Mouse (Mus musculus): ENCODE measurements around the gene Fn3k. TPM values are rescaled to one million over a fixed set of nuclear protein-coding genes. Genes with fewer than 3 reads are reported as not detected.

The Fn3k gene
- total RNA-seq, 1 experiment = 0.18 TPM

DNA sequence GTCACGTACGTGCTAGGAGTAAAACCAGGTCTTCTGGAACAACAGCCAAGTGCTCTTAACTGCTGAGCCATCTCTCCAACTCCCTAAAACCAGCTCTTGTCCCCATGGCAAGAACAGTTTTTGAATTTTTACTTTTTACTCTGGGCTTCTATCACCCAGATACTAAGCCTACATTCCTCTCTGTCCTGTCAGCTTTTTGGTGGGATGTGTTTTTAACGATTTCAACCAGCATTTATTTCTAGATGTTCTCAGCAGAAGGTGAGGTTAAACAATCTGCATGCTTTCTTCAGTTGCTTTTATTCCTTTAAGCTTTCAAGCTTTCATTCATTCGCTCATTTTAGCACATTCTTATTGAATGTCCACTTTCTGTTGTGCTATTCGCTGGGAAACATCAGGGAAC, 16.7 kb upstream of the Fn3k start:
- in situ Hi-C loops (cut with MboI; ENCODE audit: low sequenced_read_pairs in 2 of 2, unreplicated experiment in 2 of 2) = no loop called here
- no peak overlapping the region for H3K9ac ChIP-seq (ENCODE audit: insufficient read depth, low read depth, low read length, poor library complexity, severe bottlenecking)
- H3K9me3 ChIP-seq (ENCODE audit: control insufficient read depth, insufficient read depth, low read depth, low read length) = no peaks in the 10 kb centered on the region
- DNase-seq (ENCODE audit: low read depth, low spot score) = no peak
- peaks cover 0 to 2% of the 10 kb centered on the region in 2 experiments; a peak in 1 of 4 replicates for H3K4me1 ChIP-seq (ENCODE audit: control insufficient read depth in 2 of 2, insufficient read depth in 2 of 2, low read length in 2 of 2, poor library complexity in 1 of 2)
- H3K4me3 ChIP-seq (ENCODE audit: insufficient read depth in 1 of 2, low read depth in 1 of 2, low read length in 2 of 2, poor library complexity in 1 of 2, severe bottlenecking in 1 of 2) = no peak overlapping the region
- H3K27ac ChIP-seq (ENCODE audit: insufficient read depth, low read depth, low read length, poor library complexity, severe bottlenecking) = no peak overlapping the region
- H3K36me3 ChIP-seq (ENCODE audit: control insufficient read depth, insufficient read depth, low read length, poor library complexity, severe bottlenecking) = no peaks in the 10 kb centered on the region
- TF ChIP-seq ZNF384 (IDR thresholded peaks at IDR 0.05; ENCODE audit: low read depth, low read length) = no peak
- no peak for TF ChIP-seq HCFC1 (IDR thresholded peaks at IDR 0.05; ENCODE audit: borderline replicate concordance, insufficient read depth, low read length)
- no peak for TF ChIP-seq ZC3H11A (IDR thresholded peaks at IDR 0.05; ENCODE audit: borderline replicate concordance, low read depth, low read length)
- no peak for TF ChIP-seq CHD2 (IDR thresholded peaks at IDR 0.05; ENCODE audit: low read depth, low read length)
- TF ChIP-seq MAFK (IDR thresholded peaks at IDR 0.05; ENCODE audit: insufficient read depth, low read depth, low read length) = no peak

DNA sequence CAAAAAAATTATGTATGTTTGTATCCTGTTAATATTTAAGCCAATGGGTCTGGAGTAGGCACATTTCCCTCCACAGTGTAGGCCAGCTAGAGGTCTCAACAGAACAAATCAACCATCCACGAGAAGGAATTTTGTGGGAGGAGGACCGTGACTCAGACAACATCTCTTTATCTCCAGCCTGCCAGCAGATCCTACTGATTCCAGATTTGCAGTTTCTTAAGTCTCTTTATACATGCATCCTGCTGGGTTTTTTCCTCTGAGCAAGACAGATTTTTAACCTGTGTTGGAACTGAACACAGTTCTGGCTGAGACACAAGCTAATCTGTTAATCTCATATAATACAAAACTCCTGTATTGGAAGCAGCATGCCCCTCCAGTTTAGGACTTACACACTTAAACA, 15.8 kb upstream of the Fn3k start:
- no peak for TF ChIP-seq CHD2 (IDR thresholded peaks at IDR 0.05; ENCODE audit: low read depth, low read length)
- no peak for TF ChIP-seq HCFC1 (IDR thresholded peaks at IDR 0.05; ENCODE audit: borderline replicate concordance, insufficient read depth, low read length)
- no peak for TF ChIP-seq ZNF384 (IDR thresholded peaks at IDR 0.05; ENCODE audit: low read depth, low read length)
- no peak for TF ChIP-seq ZC3H11A (IDR thresholded peaks at IDR 0.05; ENCODE audit: borderline replicate concordance, low read depth, low read length)
- no peak for TF ChIP-seq MAFK (IDR thresholded peaks at IDR 0.05; ENCODE audit: insufficient read depth, low read depth, low read length)
- in situ Hi-C loops (cut with MboI; ENCODE audit: low sequenced_read_pairs in 2 of 2, unreplicated experiment in 2 of 2) = no loop called here
- Histone ChIP-seq H3K36me3 (ENCODE audit: control insufficient read depth, insufficient read depth, low read length, poor library complexity, severe bottlenecking) (no peaks in the 10 kb centered on the region), H3K4me3 (ENCODE audit: insufficient read depth in 1 of 2, low read depth in 1 of 2, low read length in 2 of 2, poor library complexity in 1 of 2, severe bottlenecking in 1 of 2) (no peak overlapping the region), H3K9ac (ENCODE audit: insufficient read depth, low read depth, low read length, poor library complexity, severe bottlenecking) (no peak overlapping the region), H3K9me3 (ENCODE audit: control insufficient read depth, insufficient read depth, low read depth, low read length) (no peaks in the 10 kb centered on the region), H3K4me1 (ENCODE audit: control insufficient read depth in 2 of 2, insufficient read depth in 2 of 2, low read length in 2 of 2, poor library complexity in 1 of 2) (peaks cover 0 to 2% of the 10 kb centered on the region in 2 experiments; a peak in 1 of 4 replicates), H3K27ac (ENCODE audit: insufficient read depth, low read depth, low read length, poor library complexity, severe bottlenecking) (no peak overlapping the region)
- DNase-seq (ENCODE audit: low read depth, low spot score) = no peak

DNA sequence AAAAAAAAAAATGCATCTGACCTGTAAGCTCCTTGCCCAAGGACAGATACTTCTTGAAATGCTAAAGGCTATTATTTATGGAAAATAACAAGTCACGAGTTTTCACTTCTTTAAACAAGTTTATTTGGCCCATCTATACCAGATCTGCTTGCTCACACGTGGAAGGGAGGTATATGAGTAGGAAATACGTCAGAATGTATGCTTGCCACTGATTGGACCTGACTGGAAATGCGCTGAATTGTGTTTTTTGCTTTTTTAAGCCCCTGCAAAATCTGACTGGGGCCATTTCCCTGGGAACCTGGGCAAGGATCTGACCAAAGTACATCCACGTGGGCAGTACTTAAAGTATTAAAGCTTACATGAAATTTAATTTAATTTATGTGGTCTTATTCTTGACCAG, 14.3 kb upstream of the Fn3k start:
- Histone ChIP-seq H3K36me3 (ENCODE audit: control insufficient read depth, insufficient read depth, low read length, poor library complexity, severe bottlenecking) (no peaks in the 10 kb centered on the region), H3K4me1 (ENCODE audit: control insufficient read depth in 2 of 2, insufficient read depth in 2 of 2, low read length in 2 of 2, poor library complexity in 1 of 2) (peaks cover 0 to 2% of the 10 kb centered on the region in 2 experiments; a peak in 1 of 4 replicates), H3K9me3 (ENCODE audit: control insufficient read depth, insufficient read depth, low read depth, low read length) (no peaks in the 10 kb centered on the region), H3K4me3 (ENCODE audit: insufficient read depth in 1 of 2, low read depth in 1 of 2, low read length in 2 of 2, poor library complexity in 1 of 2, severe bottlenecking in 1 of 2) (peak overlapping the region in 1 of 2 experiments; percentile 58; a peak in 2 of 4 replicates), H3K27ac (ENCODE audit: insufficient read depth, low read depth, low read length, poor library complexity, severe bottlenecking) (no peak overlapping the region), H3K9ac (ENCODE audit: insufficient read depth, low read depth, low read length, poor library complexity, severe bottlenecking) (no peak overlapping the region)
- TF ChIP-seq HCFC1 (IDR thresholded peaks at IDR 0.05; ENCODE audit: borderline replicate concordance, insufficient read depth, low read length) (no peak), CHD2 (IDR thresholded peaks at IDR 0.05; ENCODE audit: low read depth, low read length) (no peak), ZC3H11A (IDR thresholded peaks at IDR 0.05; ENCODE audit: borderline replicate concordance, low read depth, low read length) (no peak)
- DNase-seq (ENCODE audit: low read depth, low spot score) = no peak
- in situ Hi-C loops (cut with MboI; ENCODE audit: low sequenced_read_pairs in 2 of 2, unreplicated experiment in 2 of 2) = no loop called here

DNA sequence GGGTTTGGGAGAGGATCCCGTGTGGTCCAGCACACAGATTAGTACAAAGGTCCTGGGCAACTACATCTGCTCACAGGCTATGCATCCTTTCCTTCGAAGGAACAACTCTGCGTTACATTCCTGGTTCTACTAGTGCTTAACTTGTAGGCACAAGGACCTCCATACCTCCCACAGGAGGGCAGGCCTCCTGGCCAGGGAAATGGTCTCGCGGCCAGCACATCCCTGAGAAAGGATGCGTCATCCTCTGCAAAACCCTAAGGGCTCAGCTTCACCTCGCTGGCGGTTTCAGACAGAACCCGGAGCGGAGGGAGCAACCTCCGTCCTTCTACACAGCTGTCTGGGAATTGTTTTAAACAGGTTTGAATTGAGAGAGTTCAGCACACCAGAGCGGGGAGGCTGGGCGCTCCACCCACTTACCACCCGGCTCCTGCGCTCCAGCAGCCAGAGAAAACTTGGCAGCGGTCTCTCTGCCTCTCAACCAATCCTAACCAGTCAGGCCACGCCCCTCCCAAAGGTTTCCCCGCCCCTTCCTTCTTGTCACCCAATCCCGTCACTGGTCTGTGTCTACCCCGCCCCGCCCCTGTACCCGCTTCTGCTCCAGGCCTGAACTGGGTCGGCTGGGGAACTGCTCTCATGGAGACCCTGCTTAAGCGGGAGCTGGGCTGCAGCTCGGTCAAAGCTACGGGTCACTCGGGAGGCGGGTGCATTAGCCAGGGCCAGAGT, 13.7 kb upstream of the Fn3k start, which contains the start of gene Fn3krp:
TSS of gene Fn3krp (plus strand) at position 572 of the 723 bp plus-strand sequence.
- DNase-seq (ENCODE audit: low read depth, low spot score) = peak; percentile 100
- H3K9me3 ChIP-seq (ENCODE audit: control insufficient read depth, insufficient read depth, low read depth, low read length) = no peaks in the 10 kb centered on the region
- H3K27ac ChIP-seq (ENCODE audit: insufficient read depth, low read depth, low read length, poor library complexity, severe bottlenecking) = no peak within 1 kb of the TSS
- peaks cover 0 to 2% of the 10 kb centered on the region in 2 experiments; a peak in 1 of 4 replicates for H3K4me1 ChIP-seq (ENCODE audit: control insufficient read depth in 2 of 2, insufficient read depth in 2 of 2, low read length in 2 of 2, poor library complexity in 1 of 2)
- peak within 1 kb of the TSS; percentile 62 for H3K9ac ChIP-seq (ENCODE audit: insufficient read depth, low read depth, low read length, poor library complexity, severe bottlenecking)
- H3K4me3 ChIP-seq (ENCODE audit: insufficient read depth in 1 of 2, low read depth in 1 of 2, low read length in 2 of 2, poor library complexity in 1 of 2, severe bottlenecking in 1 of 2) = peak within 1 kb of the TSS; percentile 67 to 93
- no peaks in the 10 kb centered on the region for H3K36me3 ChIP-seq (ENCODE audit: control insufficient read depth, insufficient read depth, low read length, poor library complexity, severe bottlenecking)
- in situ Hi-C loops (cut with MboI; ENCODE audit: low sequenced_read_pairs in 2 of 2, unreplicated experiment in 2 of 2) = no loop called here
- TF ChIP-seq ZC3H11A (IDR thresholded peaks at IDR 0.05; ENCODE audit: borderline replicate concordance, low read depth, low read length) (no peak), CHD2 (IDR thresholded peaks at IDR 0.05; ENCODE audit: low read depth, low read length) (no peak), ZNF384 (IDR thresholded peaks at IDR 0.05; ENCODE audit: low read depth, low read length) (no peak), HCFC1 (IDR thresholded peaks at IDR 0.05; ENCODE audit: borderline replicate concordance, insufficient read depth, low read length) (no peak), MAFK (IDR thresholded peaks at IDR 0.05; ENCODE audit: insufficient read depth, low read depth, low read length) (no peak)
